Mouse (Mus musculus): ENCODE data around the gene Slc13a3.

The Slc13a3 gene

GRCm38 (mm10) chr2:165405351-165405750 lies 67.7 kb downstream of the Slc13a3 start:
- DNase-seq: peak; percentile 53

- DNase-seq: peak; percentile 35
These were observed 68.1 kb downstream of the Slc13a3 start for GRCm38 (mm10) chr2:165404951-165405350.

- DNase-seq: no peak
These were observed 74.8 kb downstream of the Slc13a3 start for GRCm38 (mm10) chr2:165398164-165398785.

- peak; percentile 46 for DNase-seq
These were observed 75.4 kb downstream of the Slc13a3 start for GRCm38 (mm10) chr2:165397502-165398163.

- peak; percentile 30 for DNase-seq
These were observed 76.1 kb downstream of the Slc13a3 start for GRCm38 (mm10) chr2:165396831-165397501.

- no peak for DNase-seq
These were observed 80.9 kb downstream of the Slc13a3 start for GRCm38 (mm10) chr2:165392156-165392555.

- peak; percentile 71 for DNase-seq
These were observed 81.5 kb downstream of the Slc13a3 start for GRCm38 (mm10) chr2:165391561-165391960.

- no peak for DNase-seq
These were observed 83.6 kb downstream of the Slc13a3 start for GRCm38 (mm10) chr2:165389299-165389952.

- peak; percentile 96 for DNase-seq
These were observed 85.1 kb downstream of the Slc13a3 start, which contains the start of gene Zfp334 for GRCm38 (mm10) chr2:165387844-165388495. Gene Zfp334, minus strand, starts transcription at chr2:165388259.

- DNase-seq: no peak
These were observed 85.7 kb downstream of the Slc13a3 start for GRCm38 (mm10) chr2:165387370-165387769.

GRCm38 (mm10) chr2:165380050-165380449 lies 93.0 kb downstream of the Slc13a3 start:
- no peak for DNase-seq

GRCm38 (mm10) chr2:165376001-165376400 lies 97.0 kb downstream of the Slc13a3 start:
- no peak for DNase-seq

GRCm38 (mm10) chr2:165375478-165375877 lies 97.6 kb downstream of the Slc13a3 start:
- no peak for DNase-seq

- no peak for DNase-seq
These were observed 102.0 kb downstream of the Slc13a3 start for GRCm38 (mm10) chr2:165371066-165371465.

GRCm38 (mm10) chr2:165370348-165370747 lies 102.7 kb downstream of the Slc13a3 start:
- DNase-seq: no peak

GRCm38 (mm10) chr2:165368496-165368895 lies 104.5 kb downstream of the Slc13a3 start, which contains the start of gene Zfp663:
Gene Zfp663, minus strand, starts transcription at chr2:165368729.
- no peak for DNase-seq

- peak; percentile 52 for DNase-seq
These were observed 105.1 kb downstream of the Slc13a3 start for GRCm38 (mm10) chr2:165367868-165368439.

- peak; percentile 84 for DNase-seq
These were observed 105.9 kb downstream of the Slc13a3 start for GRCm38 (mm10) chr2:165367047-165367520.

GRCm38 (mm10) chr2:165364334-165365091 lies 108.5 kb downstream of the Slc13a3 start:
- peak; percentile 71 for DNase-seq

- no peak for DNase-seq
These were observed 109.7 kb downstream of the Slc13a3 start for GRCm38 (mm10) chr2:165363282-165363681.

GRCm38 (mm10) chr2:165360861-165361260 lies 112.2 kb downstream of the Slc13a3 start:
- DNase-seq: peak; percentile 77

All from lung, postnatal 10 days (tissue).